Mouse (Mus musculus): ENCODE measurements around the gene Zfp64. TPM values are rescaled to one million over a fixed set of nuclear protein-coding genes. Genes with fewer than 3 reads are reported as not detected.

The Zfp64 gene
- polyA plus RNA-seq, 1 experiment from 2014 or later = 45.9 TPM

Other genes starting within 250 kb of the Zfp64 start
- gene Atp9a, start 213.2 kb downstream of the Zfp64 start, polyA plus RNA-seq (2014; fragmentation: Nextera tagmentation; extraction: Ambion mirVana) = 79.7 and 85.9 TPM in 2 replicates
- gene Sall4, start 187.6 kb downstream of the Zfp64 start, polyA plus RNA-seq (2014; fragmentation: Nextera tagmentation; extraction: Ambion mirVana) = 1.8 and 2.6 TPM in 2 replicates

Measured in midbrain, embryonic 14.5 days (tissue).